Mouse (Mus musculus): ENCODE measurements around the gene Cachd1. TPM values are rescaled to one million over a fixed set of nuclear protein-coding genes. Genes with fewer than 3 reads are reported as not detected.
A peak's percentile ranks its signal among the peaks of the same experiment; 100 is the strongest.

Gene Cachd1
- polyA plus RNA-seq, 1 experiment from 2014 or later, result 16.6 TPM

DNA sequence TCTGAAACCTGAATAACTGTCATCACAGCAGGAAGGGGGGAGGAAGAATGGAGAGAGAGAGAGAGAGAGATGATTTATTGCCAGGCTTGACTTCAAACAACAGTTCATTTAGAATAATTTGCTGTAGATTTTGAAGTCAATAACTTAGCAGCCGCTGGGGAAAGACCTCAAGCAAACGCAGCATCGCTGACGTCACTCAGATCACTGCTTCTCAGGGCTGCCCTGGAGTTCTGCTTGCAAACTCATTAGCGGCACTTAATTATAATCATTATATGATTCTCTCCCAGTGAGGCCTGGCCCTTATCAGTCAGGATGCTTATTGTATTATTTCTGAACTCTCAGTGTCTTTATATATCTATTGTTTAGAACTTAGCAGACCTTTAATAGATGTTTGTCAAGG, 289.9 kb downstream of the Cachd1 start:
- Histone ChIP-seq H3K4me3 (no peak overlapping the region), H3K9ac (no peak overlapping the region), H3K9me3 (no peaks in the 10 kb centered on the region; the same call in 1 of the 2 replicates), H3K36me3 (no peaks in the 10 kb centered on the region), H3K27me3 (no peaks in the 10 kb centered on the region), H3K4me1 (replicated peaks) (peaks cover 11% of the 10 kb centered on the region), H3K4me2 (no peak overlapping the region), H3K27ac (replicated peaks) (no peak overlapping the region)
- ATAC-seq (ENCODE audit: low read depth), result no peak
- 39% methylated on average over 5 of the region's 5 CpGs for WGBS

DNA sequence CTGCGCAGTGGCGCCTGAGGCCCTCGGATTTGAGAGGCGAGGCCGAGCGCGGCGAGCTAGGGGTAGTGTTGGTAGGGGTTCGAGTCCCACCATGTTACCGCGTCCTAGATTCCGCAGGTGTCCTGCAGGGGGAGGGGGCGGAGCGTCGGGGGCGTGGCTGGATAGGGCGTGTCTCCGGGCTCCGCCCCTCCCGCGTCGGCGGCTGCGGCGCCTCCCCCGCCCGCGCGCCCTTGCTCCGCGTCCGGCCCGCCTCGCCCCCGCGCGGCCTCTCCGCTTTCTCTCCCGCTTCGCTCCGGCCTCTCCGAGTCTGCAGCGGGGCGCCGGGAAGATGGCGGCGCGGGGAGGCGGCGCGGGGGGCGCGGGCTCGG, 292.3 kb downstream of the Cachd1 start, which contains the start of gene Raver2:
Raver2 (plus strand) TSS at position 198 of the 368 bp plus-strand sequence.
- Histone ChIP-seq H3K4me1 (replicated peaks) (peaks cover 11% of the 10 kb centered on the region), H3K27ac (replicated peaks) (no peak within 1 kb of the TSS; the same call in 1 of the 2 replicates), H3K27me3 (no peaks in the 10 kb centered on the region; the same call in 1 of the 2 replicates), H3K9ac (peak within 1 kb of the TSS; percentile 82), H3K4me3 (peak within 1 kb of the TSS; percentile 77), H3K36me3 (no peaks in the 10 kb centered on the region), H3K9me3 (no peaks in the 10 kb centered on the region), H3K4me2 (peak within 1 kb of the TSS; percentile 92)
- 1% methylated on average over 39 of the region's 54 CpGs for WGBS
- peak; percentile 83 for ATAC-seq (ENCODE audit: low read depth)

DNA sequence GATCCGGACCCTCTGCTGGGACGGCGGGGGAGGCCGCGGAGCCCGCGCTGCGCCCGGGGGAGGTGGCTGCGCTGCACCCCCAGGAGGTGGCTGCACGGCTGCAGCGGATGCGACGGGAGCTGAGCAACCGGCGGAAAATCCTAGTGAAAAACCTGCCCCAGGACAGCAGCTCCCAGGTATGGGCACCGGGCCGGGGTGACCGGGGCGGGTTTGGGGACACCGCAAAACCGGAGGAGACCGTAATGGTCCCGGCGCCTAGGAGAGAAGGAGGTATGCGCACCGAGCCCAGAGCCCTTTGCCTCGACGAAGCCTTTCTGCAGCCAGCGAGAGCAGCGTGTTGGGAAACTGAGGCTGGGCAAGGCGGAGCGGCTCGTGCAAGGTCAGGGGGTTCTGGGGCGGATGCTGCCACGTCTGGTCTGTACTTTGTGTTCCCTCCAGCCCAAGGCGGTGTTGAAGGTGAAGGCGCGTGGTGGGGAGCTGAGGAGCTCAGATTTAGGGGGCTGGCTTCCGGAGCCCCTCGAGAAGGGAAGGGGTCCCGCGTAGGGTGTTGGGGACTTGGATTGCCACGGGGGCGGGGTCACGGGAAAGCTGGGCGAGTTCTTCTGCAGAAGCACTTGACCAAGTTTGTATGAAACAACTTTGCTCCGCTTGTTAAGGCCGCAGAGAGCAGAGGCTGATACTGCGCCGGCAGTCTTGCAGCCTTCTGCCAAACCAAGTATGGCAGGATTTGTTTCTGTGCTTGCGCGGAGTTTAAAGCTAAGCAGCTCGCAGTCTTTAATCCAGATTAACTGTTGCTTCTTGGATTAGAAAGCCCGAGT, 292.9 kb downstream of the Cachd1 start:
- H3K27ac ChIP-seq (replicated peaks), result no peak overlapping the region; the same call in 1 of the 2 replicates
- no peaks in the 10 kb centered on the region; the same call in 1 of the 2 replicates for H3K27me3 ChIP-seq
- peaks cover 11% of the 10 kb centered on the region for H3K4me1 ChIP-seq (replicated peaks)
- H3K4me2 ChIP-seq, result peak overlapping the region; percentile 92
- under 1% methylated on average over 55 of the region's 55 CpGs for WGBS
- H3K4me3 ChIP-seq, result peak overlapping the region; percentile 77
- ATAC-seq (ENCODE audit: low read depth), result peak; percentile 85
- H3K36me3 ChIP-seq, result no peaks in the 10 kb centered on the region
- H3K9ac ChIP-seq, result peak overlapping the region; percentile 82
- no peaks in the 10 kb centered on the region for H3K9me3 ChIP-seq

- H3K4me1 ChIP-seq (replicated peaks), result peaks cover 11% of the 10 kb centered on the region
- no peak for ATAC-seq (ENCODE audit: low read depth)
- H3K27me3 ChIP-seq, result no peaks in the 10 kb centered on the region; the same call in 1 of the 2 replicates
- no peaks in the 10 kb centered on the region for H3K36me3 ChIP-seq
- H3K9me3 ChIP-seq, result no peaks in the 10 kb centered on the region
- 86% methylated on average over 4 of the region's 4 CpGs for WGBS
- no peak overlapping the region for H3K4me2 ChIP-seq
- no peak overlapping the region for H3K9ac ChIP-seq
- no peak overlapping the region for H3K4me3 ChIP-seq
- no peak overlapping the region for H3K27ac ChIP-seq (replicated peaks)
Measured at GRCm38 (mm10) chr4:101071570-101071969, 295.1 kb downstream of the Cachd1 start.

GRCm38 (mm10) chr4:101076425-101076824, 299.9 kb downstream of the Cachd1 start:
- no peaks in the 10 kb centered on the region; the same call in 1 of the 2 replicates for H3K27me3 ChIP-seq
- 72% methylated on average over 3 of the region's 3 CpGs for WGBS
- H3K4me3 ChIP-seq, result no peak overlapping the region
- no peaks in the 10 kb centered on the region for H3K9me3 ChIP-seq
- H3K9ac ChIP-seq, result no peak overlapping the region
- H3K4me1 ChIP-seq (replicated peaks), result no peaks in the 10 kb centered on the region
- H3K4me2 ChIP-seq, result no peak overlapping the region
- no peak for ATAC-seq (ENCODE audit: low read depth)
- H3K27ac ChIP-seq (replicated peaks), result no peak overlapping the region
- no peaks in the 10 kb centered on the region for H3K36me3 ChIP-seq

Other genes starting within 250 kb of the Cachd1 start
- not detected in 2 replicates for gene Gm10577, start 244.0 kb downstream of the Cachd1 start, polyA plus RNA-seq (2015; fragmentation: Nextera tagmentation; extraction: Ambion mirVana)